Mouse (Mus musculus) liver, embryonic 14.5 days (tissue): ENCODE data around the gene Ugt2b1. TPM values are rescaled to one million over a fixed set of nuclear protein-coding genes. Genes with fewer than 3 reads are reported as not detected.

Experiments
- ATAC-seq: fragments of 200-750 bp; cut with Nextera tagmentation; 2 replicates; pipeline ENCODE4 v1.8.0; 2017; ENCODE audit warnings: moderate number of reproducible peaks, mild to moderate bottlenecking, moderate library complexity; ENCODE audit not compliant: insufficient read depth
- DNase-seq, 3 experiments: peaks; one replicate each; pipeline ENCODE4 v3.0.0-alpha.2; 2012 to 2013; ENCODE audit warnings: low read depth in 3 of 3, low spot score in 3 of 3
- H3K27ac ChIP-seq: fragments of 300-500 bp; sonication (generic); 2 replicates; pipeline ENCODE4 v1.5.1; 2014; ENCODE audit warnings: moderate library complexity, mild to moderate bottlenecking, control low read depth, inconsistent platforms
- H3K27me3 ChIP-seq: fragments of 300-500 bp; sonication (generic); 2 replicates; pipeline ENCODE4 v1.6.1; 2014; ENCODE audit warnings: mild to moderate bottlenecking, low read length, moderate library complexity; ENCODE audit not compliant: control insufficient read depth, insufficient read depth
- H3K36me3 ChIP-seq: fragments of 300-500 bp; sonication (generic); replicated peaks from 2 replicates; pipeline ENCODE4 v1.6.1; 2014; ENCODE audit warnings: low read depth; ENCODE audit not compliant: control insufficient read depth, insufficient read depth
- H3K4me1 ChIP-seq, 2 experiments: fragments of 200-500 bp in 1 of 2; fragments of 300-500 bp in 1 of 2; sonication (generic) in 1 of 2; replicated peaks; 2 replicates each; pipeline ENCODE4 v1.6.1; 2012 to 2014; ENCODE audit warnings: antibody characterized with exemption in 1 of 2, inconsistent platforms in 1 of 2, low read length in 1 of 2; ENCODE audit not compliant: control insufficient read depth in 2 of 2, insufficient read depth in 2 of 2
- H3K4me2 ChIP-seq: fragments of 300-500 bp; sonication (generic); 2 replicates; pipeline ENCODE4 v1.6.1; 2014; ENCODE audit warnings: low read depth, mild to moderate bottlenecking, control low read depth, moderate library complexity
- H3K4me3 ChIP-seq, 2 experiments: fragments of 200-500 bp in 1 of 2; fragments of 300-500 bp in 1 of 2; sonication (generic) in 1 of 2; 2 replicates each; pipeline ENCODE4 v1.5.1; 2012 to 2014; ENCODE audit warnings: low read depth in 2 of 2, low read length in 2 of 2, mild to moderate bottlenecking in 2 of 2, control low read depth in 1 of 2, inconsistent platforms in 1 of 2, moderate library complexity in 1 of 2; ENCODE audit not compliant: insufficient read depth in 1 of 2
- H3K9ac ChIP-seq: fragments of 300-500 bp; sonication (generic); replicated peaks from 2 replicates; pipeline ENCODE4 v1.6.1; 2014; ENCODE audit warnings: mild to moderate bottlenecking, control low read depth, moderate library complexity
- H3K9me3 ChIP-seq: fragments of 300-500 bp; sonication (generic); 2 replicates; pipeline ENCODE4 v1.6.1; 2016; ENCODE audit warnings: low read length, mixed read lengths; ENCODE audit not compliant: control insufficient read depth
- CTCF ChIP-seq: IDR thresholded peaks from 2 replicates; pipeline ENCODE4 v1.5.1; 2016; ENCODE audit warnings: antibody characterized with exemption, low read depth, control low read depth
- EP300 ChIP-seq: IDR thresholded peaks from 2 replicates; pipeline ENCODE4 v1.6.1; 2016; ENCODE audit warnings: antibody characterized with exemption, low read depth
- WGBS: fragments of 180-500 bp; shearing (Covaris S2); extraction: QIAGEN DNeasy Blood & Tissue Kit; methylation state at CpG from one replicate; pipeline ENCODE4 v1.1.7; 2014; ENCODE audit not compliant: insufficient replicate concordance; 5-methylcytosine and 5-hydroxymethylcytosine counted together
- polyA plus RNA-seq, 2 experiments: library from polyadenylated mRNA; depleted of rRNA in 1 of 2; stranded (reverse) in 1 of 2; unstranded in 1 of 2; fragments of >200 nt; fragmentation: Nextera tagmentation in 1 of 2; extraction: Ambion mirVana in 1 of 2; gene quantifications; 2 replicates each; pipeline versions ENCODE4 v1.2.1 to v1.2.3; 2012 to 2014

Ugt2b1 gene
- polyA plus RNA-seq, 2 experiments: 0.25 to 0.38 TPM

DNA sequence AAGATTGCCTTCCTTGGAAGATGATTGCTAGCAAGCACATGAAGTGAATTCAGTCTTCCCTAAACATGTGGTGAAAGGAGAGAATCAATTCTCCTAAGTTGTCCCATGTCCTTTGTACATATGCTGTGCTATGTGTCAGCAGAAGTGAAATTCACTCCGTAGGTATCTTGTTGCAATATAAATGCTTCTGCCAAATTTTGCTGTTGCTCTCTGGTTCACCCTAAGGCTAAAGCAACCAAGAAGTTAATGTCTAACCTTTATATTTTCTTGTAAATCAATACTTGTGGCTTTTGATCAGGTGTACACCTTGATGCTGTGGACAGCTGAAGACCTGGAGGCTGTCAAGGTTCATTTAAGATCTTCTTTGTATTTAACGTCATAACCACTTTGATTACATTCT, 15.8 kb upstream of the Ugt2b1 start:
- no peak for TF ChIP-seq EP300
- ATAC-seq: no peak

DNA sequence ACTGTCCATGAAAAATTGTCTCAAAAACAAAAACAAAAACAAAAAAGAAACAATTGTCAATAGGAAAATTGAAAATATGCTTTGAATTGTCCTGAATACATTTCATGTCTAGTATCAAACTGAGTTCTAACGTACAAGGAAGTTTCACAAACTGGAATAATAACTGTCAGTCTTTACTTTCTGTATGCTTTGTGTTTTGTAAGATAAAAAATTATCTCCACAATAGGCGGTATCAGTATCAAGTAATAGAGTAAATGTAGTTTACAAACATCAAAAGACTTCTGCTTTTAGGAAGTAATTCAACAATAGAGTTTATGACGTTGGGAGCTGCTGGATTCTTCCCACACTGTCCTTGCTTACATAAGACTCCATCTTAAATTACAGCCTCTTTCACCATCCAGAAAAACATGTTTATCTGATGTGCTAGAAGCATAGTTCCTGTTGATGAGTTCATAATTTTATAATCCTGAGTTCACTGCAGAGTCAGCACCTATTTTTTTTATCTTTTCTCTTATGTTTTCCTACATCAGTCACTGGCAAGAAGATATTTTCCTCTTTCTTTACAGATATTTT, 5.6 kb downstream of the Ugt2b1 start:
- Histone ChIP-seq H3K4me1 (no peaks in the 10 kb centered on the region), H3K4me3 (no peak overlapping the region), H3K9ac (no peak overlapping the region), H3K9me3 (no peaks in the 10 kb centered on the region), H3K4me2 (no peak overlapping the region), H3K36me3 (no peaks in the 10 kb centered on the region), H3K27me3 (no peaks in the 10 kb centered on the region), H3K27ac (no peak overlapping the region)
- no peak for DNase-seq
- no peak for ATAC-seq
- no peak for TF ChIP-seq EP300
- no peak for TF ChIP-seq CTCF
- WGBS: 38% methylated on average over 3 of the region's 3 CpGs

More for the DNA sequence above, 15.8 kb upstream of the Ugt2b1 start:
- Histone ChIP-seq H3K27ac (no peak overlapping the region), H3K4me3 (no peak overlapping the region), H3K27me3 (no peaks in the 10 kb centered on the region), H3K9ac (no peak overlapping the region), H3K4me2 (no peak overlapping the region), H3K36me3 (no peaks in the 10 kb centered on the region), H3K9me3 (no peaks in the 10 kb centered on the region), H3K4me1 (no peaks in the 10 kb centered on the region)
- WGBS: 57% methylated on average over 2 of the region's 2 CpGs
- DNase-seq: no peak

DNA sequence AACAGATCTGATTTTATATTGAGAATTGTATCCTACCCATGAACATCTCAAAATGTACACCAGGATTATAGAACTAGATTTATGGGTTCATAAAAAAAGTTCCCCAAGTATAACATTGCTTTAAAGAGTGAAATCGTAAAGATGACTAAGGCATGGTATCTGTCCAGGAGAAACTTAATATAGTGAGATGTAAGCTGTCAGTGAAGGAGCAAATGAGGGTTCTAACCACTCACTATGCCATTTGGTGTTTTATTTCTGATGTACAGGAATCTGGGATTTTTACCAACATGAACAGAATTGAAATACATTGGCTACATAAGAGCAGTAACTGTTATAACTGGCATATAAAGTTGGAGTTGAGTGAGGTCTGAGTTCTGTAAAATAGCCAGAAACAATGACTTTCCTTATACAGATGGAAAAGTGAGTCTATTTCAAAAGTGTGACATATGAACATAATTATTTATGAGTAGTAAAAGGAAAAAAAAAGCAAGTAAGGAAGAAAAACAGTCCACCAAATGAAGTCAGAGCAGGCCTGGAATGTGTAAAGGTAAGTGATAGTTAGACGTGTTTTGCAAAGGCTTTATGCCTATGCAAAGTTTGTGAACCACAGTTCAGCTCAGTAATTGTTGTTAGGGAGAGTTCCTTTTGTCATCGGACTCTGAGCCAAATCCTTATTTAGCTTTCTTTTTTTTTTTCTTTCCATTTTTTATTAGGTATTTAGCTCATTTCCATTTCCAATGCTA, 14.8 kb downstream of the Ugt2b1 start:
- TF ChIP-seq EP300 (no peak), CTCF (no peak)
- DNase-seq: no peak
- Histone ChIP-seq H3K9ac (no peak overlapping the region), H3K9me3 (no peaks in the 10 kb centered on the region), H3K27me3 (no peaks in the 10 kb centered on the region), H3K4me2 (no peak overlapping the region), H3K4me1 (no peaks in the 10 kb centered on the region), H3K27ac (no peak overlapping the region), H3K36me3 (no peaks in the 10 kb centered on the region), H3K4me3 (no peak overlapping the region)
- no peak for ATAC-seq
- 56% methylated on average over 3 of the region's 3 CpGs for WGBS

DNA sequence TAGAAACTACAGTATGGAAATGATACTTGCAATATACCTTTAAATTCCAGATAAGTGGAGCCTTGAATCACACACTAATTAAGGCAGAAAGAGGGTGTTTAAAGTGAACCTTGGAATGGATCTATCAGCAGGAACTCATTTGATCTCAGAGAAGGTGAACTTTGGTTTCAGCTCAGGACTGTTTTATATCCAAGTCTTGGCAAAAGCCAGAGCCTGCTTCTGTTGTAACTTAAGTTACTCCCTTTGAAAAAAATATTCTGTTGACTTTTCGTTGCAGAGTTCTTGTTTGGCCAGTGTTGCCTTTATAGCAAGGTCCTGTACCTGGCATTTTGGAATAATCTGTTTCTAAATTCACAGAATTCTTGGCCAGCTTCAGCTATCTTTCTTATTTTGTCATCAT, 15.6 kb downstream of the Ugt2b1 start:
- no peak overlapping the region for H3K27ac ChIP-seq
- H3K9ac ChIP-seq: no peak overlapping the region
- no peaks in the 10 kb centered on the region for H3K4me1 ChIP-seq
- no peaks in the 10 kb centered on the region for H3K27me3 ChIP-seq
- DNase-seq (no peak), ATAC-seq (no peak)
- no peak overlapping the region for H3K4me2 ChIP-seq
- TF ChIP-seq EP300 (no peak), CTCF (no peak)
- no peaks in the 10 kb centered on the region for H3K9me3 ChIP-seq
- H3K4me3 ChIP-seq: no peak overlapping the region
- 16% methylated on average over 1 of the region's 1 CpGs for WGBS
- no peaks in the 10 kb centered on the region for H3K36me3 ChIP-seq

DNA sequence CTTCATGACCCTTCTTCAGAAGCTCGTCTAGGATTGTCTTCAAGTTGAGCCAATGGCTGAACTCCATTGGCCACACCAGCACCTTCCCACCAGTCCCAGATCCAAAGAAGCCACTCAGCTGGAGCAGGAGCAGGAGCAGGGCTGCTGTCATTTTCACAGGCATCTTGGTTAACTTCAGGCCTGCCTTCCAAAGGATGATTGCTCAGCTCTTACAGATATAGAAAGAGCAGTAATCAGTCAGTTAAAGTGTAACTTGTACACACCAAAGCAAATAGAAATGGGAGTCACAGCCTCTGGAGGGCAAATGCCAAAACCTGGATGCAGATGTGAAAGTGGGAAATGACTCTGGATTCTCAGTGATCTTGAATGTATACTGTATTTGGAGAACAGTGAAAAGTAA, 19.6 kb downstream of the Ugt2b1 start, which contains the start of gene Ugt2b34:
Gene Ugt2b34 (minus strand): TSS at position 180 of the 400 bp plus-strand sequence.
- no peak within 1 kb of the TSS for H3K27ac ChIP-seq
- no peak for TF ChIP-seq CTCF
- no peak for TF ChIP-seq EP300
- no peaks in the 10 kb centered on the region for H3K36me3 ChIP-seq
- no peaks in the 10 kb centered on the region for H3K4me1 ChIP-seq
- peak; percentile 10 to 20 (median 12) for DNase-seq
- H3K9me3 ChIP-seq: no peaks in the 10 kb centered on the region
- 22% methylated on average over 1 of the region's 1 CpGs for WGBS
- peak within 1 kb of the TSS; percentile 8; the same call in 1 of the 2 replicates for H3K4me2 ChIP-seq
- H3K9ac ChIP-seq: peak within 1 kb of the TSS; percentile 28
- peak; percentile 61 for ATAC-seq
- H3K27me3 ChIP-seq: no peaks in the 10 kb centered on the region
- peak within 1 kb of the TSS; percentile 43 to 53 for H3K4me3 ChIP-seq
